Mouse (Mus musculus): ENCODE data around the gene Nos2. TPM values are rescaled to one million over a fixed set of nuclear protein-coding genes. Genes with fewer than 3 reads are reported as not detected.
"Not testable (repeated sequence)": the region's sequence is repeated elsewhere in the genome, so short reads cannot be mapped to it uniquely, and the experiment has no call there.

Gene Nos2
- polyA plus RNA-seq, 1 experiment from 2014 or later = 0.93 TPM

DNA sequence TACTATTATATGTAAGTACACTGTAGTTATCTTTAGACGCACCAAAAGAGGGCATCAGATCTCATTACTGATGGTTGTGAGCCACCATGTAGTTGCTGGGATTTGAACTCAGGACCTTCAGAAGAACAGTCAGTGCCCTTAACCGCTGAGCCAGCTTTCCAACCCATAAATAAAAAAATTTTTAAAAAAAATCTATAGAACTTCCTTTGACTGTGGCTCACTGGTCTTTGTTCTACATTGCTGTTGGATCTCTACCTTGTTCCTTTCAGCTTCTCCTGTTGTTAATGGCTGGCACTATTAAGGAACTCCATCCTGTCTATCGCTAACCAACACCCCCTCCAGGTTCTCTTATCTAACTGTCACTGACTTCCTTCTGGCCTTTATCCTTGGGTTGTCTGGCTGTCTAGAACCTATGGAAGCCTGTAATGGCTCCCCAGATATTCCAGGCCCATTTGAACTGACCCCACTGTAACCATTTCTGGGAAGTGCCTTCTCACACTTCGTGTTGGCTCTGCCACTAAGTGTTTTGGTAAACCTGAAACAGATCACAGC lies 59.6 kb downstream of the Nos2 start:
- Histone ChIP-seq H3K4me3 (no peak overlapping the region), H3K9me3 (no peaks in the 10 kb centered on the region), H3K4me2 (replicated peaks) (no peak overlapping the region), H3K27ac (replicated peaks) (no peak overlapping the region), H3K36me3 (no peaks in the 10 kb centered on the region), H3K9ac (replicated peaks) (no peak overlapping the region), H3K4me1 (no peaks in the 10 kb centered on the region), H3K27me3 (no peaks in the 10 kb centered on the region)
- ATAC-seq (ENCODE audit: low FRiP score, low read depth) = no peak
- WGBS = 87% methylated on average over 4 of the region's 4 CpGs

DNA sequence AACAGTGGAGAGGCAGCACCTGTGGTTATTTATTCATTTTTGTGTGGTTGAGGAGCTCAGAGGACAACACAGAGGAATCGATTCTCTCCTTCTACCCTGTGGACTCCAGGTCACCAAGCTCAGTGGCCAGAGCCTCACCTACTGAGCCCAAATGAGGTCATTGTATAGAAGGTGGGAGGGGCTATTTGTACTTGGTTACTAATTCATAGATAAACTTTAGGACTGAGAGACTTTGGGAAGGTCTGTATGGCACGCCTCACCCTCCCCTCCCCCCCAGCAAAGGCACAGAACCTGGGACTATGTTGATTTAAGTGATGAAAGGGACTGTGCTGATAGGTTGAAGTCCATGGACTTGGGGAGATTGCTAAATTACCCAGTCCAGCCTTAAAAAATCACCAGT lies 61.5 kb downstream of the Nos2 start:
- Histone ChIP-seq H3K27ac (replicated peaks) (no peak overlapping the region), H3K4me2 (replicated peaks) (no peak overlapping the region), H3K4me1 (no peaks in the 10 kb centered on the region), H3K9me3 (no peaks in the 10 kb centered on the region), H3K9ac (replicated peaks) (no peak overlapping the region), H3K36me3 (no peaks in the 10 kb centered on the region), H3K27me3 (no peaks in the 10 kb centered on the region), H3K4me3 (no peak overlapping the region)
- WGBS = 75% methylated on average over 2 of the region's 2 CpGs
- no peak for ATAC-seq (ENCODE audit: low FRiP score, low read depth)

DNA sequence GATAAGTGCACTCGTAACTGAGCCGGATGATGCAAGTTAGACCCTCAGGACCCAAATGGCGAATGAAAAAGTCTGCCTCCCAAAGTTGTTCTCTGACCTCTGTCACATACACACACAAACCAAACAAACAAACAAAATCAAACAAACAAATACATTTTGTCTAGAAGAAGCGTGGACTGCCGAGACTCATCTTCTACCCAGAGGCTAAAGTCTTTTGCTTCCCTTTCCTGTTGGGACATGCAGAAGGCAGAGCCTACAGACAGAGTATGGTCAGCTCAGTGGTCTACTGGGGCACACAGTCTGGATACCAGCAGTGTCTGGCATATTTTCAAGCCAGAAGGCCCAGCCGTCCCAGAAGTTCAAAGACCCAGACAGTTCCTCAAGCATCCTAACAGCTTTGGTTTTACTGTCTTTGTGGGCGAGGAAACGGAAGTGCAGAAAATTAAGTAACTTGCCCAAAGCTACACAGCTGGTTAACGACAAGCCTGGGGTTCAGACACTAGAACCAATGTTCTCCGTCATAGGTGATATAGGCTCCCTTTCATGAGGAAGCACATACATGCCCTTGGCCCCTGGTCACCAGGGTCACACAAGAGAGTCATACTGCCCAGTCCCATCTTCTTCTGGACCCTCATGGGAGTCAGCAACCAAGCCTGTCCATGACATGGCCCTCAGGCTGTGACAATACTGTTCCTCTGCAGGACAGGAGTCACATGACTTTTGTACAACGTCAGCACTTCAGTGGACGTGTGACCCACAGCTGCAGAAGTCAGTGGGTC lies 62.1 kb downstream of the Nos2 start:
- Histone ChIP-seq H3K4me3 (no peak overlapping the region), H3K27ac (replicated peaks) (no peak overlapping the region), H3K9me3 (no peaks in the 10 kb centered on the region), H3K4me1 (no peaks in the 10 kb centered on the region), H3K4me2 (replicated peaks) (no peak overlapping the region), H3K27me3 (no peaks in the 10 kb centered on the region), H3K36me3 (no peaks in the 10 kb centered on the region), H3K9ac (replicated peaks) (no peak overlapping the region)
- no peak for ATAC-seq (ENCODE audit: low FRiP score, low read depth)
- WGBS = 91% methylated on average over 12 of the region's 12 CpGs

DNA sequence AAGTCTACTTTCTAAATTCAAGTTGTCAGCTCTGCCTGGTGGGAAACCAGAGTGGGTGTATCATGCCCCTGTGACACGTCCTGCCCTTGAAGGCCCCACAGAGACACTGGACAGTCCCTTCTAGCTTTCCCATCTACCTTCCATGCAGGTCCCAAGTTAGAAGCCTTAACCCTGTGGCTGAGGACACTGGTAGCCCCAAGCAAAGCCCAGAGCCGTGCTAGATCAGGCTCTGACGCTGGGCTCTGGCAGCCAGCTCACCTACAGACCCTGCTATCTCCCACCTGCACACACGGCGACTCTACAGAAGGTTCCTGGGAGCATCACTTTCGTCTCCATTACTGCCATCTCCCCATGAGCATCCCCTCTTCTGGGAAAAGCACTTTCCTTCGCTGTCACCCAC lies 63.0 kb downstream of the Nos2 start:
- Histone ChIP-seq H3K4me3 (no peak overlapping the region), H3K36me3 (no peaks in the 10 kb centered on the region), H3K27me3 (no peaks in the 10 kb centered on the region), H3K9me3 (no peaks in the 10 kb centered on the region), H3K27ac (replicated peaks) (no peak overlapping the region), H3K4me2 (replicated peaks) (no peak overlapping the region), H3K9ac (replicated peaks) (no peak overlapping the region), H3K4me1 (no peaks in the 10 kb centered on the region)
- 87% methylated on average over 7 of the region's 7 CpGs for WGBS
- no peak for ATAC-seq (ENCODE audit: low FRiP score, low read depth)

DNA sequence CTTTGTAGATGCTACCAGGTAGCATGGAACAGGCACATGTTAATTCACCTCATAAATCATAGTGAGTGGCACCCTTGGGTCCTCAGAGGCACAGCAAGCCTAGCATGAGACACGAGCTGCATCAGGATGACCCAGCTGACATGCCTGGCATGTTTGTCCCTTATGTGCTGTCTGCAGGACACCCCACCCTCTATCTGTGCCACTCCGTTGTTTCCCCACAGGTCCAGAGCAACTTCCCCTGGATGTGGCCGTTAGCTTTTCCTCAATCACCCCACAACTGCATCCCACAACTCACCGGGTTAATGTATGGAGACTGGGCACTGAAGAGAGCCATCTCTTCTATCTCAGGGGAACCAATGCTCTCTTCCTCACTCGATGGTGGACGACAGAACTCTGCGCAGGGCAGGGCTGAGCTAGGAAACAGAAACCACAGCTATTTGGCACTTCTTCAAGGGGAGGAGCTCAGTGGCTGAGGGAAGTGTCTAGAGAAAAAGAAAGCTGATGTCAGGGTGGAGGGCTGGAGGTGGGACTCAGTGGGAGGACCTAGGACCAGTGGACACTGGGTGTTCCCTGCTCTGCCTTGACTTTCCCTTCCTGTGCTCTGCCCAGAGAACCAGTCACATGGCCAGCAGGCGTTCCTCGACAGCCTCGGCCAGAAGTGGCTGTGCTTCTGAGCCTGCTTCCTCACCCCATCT lies 64.0 kb downstream of the Nos2 start, which contains the start of gene Lgals9:
Lgals9 (minus strand) TSS at position 464 of the 695 bp plus-strand sequence.
- no peak within 1 kb of the TSS for H3K27ac ChIP-seq (replicated peaks)
- WGBS = 79% methylated on average over 10 of the region's 10 CpGs
- H3K27me3 ChIP-seq = no peaks in the 10 kb centered on the region
- ATAC-seq (ENCODE audit: low FRiP score, low read depth) = no peak
- H3K9me3 ChIP-seq = no peaks in the 10 kb centered on the region
- no peaks in the 10 kb centered on the region for H3K4me1 ChIP-seq
- no peaks in the 10 kb centered on the region for H3K36me3 ChIP-seq
- H3K4me3 ChIP-seq = no peak within 1 kb of the TSS
- H3K4me2 ChIP-seq (replicated peaks) = no peak within 1 kb of the TSS
- H3K9ac ChIP-seq (replicated peaks) = no peak within 1 kb of the TSS

DNA sequence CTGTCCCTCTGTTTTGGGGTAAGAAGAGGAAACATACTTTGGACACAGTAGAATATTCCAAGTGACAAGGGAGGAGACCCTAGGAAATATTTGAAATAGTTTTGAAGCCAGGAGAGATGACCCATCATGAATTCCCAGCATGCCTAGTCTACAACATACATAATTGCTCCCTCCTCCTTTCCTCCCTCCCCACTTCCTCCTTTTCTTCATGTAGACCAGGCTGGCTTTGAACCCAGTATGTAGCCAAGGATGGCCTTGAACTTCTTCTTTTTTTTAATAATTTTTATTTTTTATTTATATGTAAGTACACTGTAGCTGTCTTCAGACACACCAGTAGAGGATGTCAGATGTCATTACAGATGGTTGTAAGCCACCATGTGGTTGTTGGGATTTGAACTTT lies 64.9 kb downstream of the Nos2 start:
- no peaks in the 10 kb centered on the region for H3K4me1 ChIP-seq
- no peak for ATAC-seq (ENCODE audit: low FRiP score, low read depth)
- H3K36me3 ChIP-seq = no peaks in the 10 kb centered on the region
- no peak overlapping the region for H3K4me2 ChIP-seq (replicated peaks)
- no peak overlapping the region for H3K27ac ChIP-seq (replicated peaks)
- no peak overlapping the region for H3K9ac ChIP-seq (replicated peaks)
- no peaks in the 10 kb centered on the region for H3K27me3 ChIP-seq
- no peaks in the 10 kb centered on the region for H3K9me3 ChIP-seq
- no peak overlapping the region for H3K4me3 ChIP-seq

DNA sequence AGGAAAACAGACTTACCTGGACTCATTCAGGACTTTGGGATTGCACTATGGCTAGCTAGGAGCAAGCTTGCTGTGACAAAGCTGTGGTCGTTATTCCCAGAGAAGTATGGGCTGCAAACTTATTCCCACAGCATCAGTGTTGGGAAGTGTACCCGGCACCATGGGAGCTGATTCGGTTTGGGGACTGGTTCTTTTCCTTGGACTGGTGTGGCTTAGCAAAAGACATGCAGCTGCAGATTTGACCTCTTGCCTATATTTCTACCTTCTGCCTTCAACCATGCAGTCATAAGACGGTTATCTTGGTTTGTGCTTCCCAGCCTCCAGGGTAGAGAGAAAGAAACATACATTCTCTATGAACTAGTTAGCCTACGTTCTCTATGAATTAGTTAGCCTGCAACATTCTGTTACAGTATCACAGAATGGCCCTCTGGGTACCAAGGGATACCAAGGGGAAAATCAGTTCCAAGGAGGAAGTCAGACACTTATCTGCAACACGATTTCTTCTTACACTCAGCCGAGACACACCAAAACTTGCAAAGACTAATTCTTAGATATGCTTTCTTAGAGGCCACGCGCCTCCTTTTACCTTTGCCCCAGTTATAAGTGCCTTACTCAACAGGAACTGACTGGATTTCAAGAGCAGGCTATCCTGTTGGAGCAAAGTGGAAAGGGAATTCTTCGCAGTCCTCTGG lies 65.9 kb downstream of the Nos2 start:
- Histone ChIP-seq H3K9ac (replicated peaks) (no peak overlapping the region), H3K36me3 (no peaks in the 10 kb centered on the region), H3K4me3 (no peak overlapping the region), H3K4me2 (replicated peaks) (no peak overlapping the region), H3K9me3 (no peaks in the 10 kb centered on the region), H3K27me3 (no peaks in the 10 kb centered on the region), H3K4me1 (no peaks in the 10 kb centered on the region), H3K27ac (replicated peaks) (no peak overlapping the region)
- no peak for ATAC-seq (ENCODE audit: low FRiP score, low read depth)
- WGBS = 90% methylated on average over 10 of the region's 10 CpGs

DNA sequence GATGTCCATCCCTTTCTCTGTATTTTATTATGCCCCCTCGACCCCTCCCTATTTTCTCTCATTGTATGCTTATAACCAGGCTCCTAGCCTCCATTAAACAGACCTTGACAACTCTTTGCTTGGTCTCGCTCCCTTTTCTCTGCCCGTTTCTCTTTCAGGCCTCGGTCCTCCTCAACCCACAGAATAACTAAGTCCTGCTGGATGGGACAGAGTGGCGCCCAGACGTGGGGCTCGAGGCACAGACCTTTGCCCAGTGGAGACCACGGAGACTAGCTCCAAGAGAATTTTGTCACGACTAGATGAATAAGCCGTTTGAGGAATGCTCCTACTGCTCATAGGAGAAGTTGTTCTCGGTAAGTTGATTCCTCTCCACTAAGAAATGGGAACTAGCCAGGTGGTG lies 68.6 kb downstream of the Nos2 start:
- H3K27ac ChIP-seq (replicated peaks); H3K9ac ChIP-seq (replicated peaks); ATAC-seq (ENCODE audit: low FRiP score, low read depth); H3K4me2 ChIP-seq (replicated peaks); H3K36me3 ChIP-seq; H3K27me3 ChIP-seq; H3K4me3 ChIP-seq; H3K4me1 ChIP-seq; H3K9me3 ChIP-seq: not testable (repeated sequence)
- 94% methylated on average over 11 of the region's 11 CpGs for WGBS

DNA sequence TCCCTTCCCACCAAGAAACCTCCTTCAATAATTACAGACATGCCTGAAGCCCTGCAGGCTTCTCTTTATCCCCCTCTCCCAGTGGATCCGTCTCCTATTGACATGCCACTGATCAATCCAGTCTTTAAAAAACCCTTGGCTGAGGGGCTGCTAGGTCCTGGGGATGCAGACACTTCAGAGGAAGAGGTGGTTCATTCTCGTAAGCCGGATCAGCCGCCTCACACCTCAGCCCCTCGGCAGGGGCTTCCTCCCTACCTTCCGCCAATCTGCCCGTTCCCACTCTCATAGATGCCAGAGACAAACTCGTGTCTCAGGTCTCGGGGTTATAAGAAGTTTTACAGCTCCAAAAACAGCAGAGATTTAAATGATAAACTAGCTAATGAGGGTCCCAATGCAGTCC lies 69.5 kb downstream of the Nos2 start:
- no peak for ATAC-seq (ENCODE audit: low FRiP score, low read depth)
- Histone ChIP-seq H3K27me3 (no peaks in the 10 kb centered on the region), H3K4me2 (replicated peaks) (no peak overlapping the region), H3K9me3 (0 out of 2 replicates have a peak, but pooled peaks cover 6% of the 10 kb centered on the region), H3K4me3 (no peak overlapping the region), H3K27ac (replicated peaks) (no peak overlapping the region), H3K36me3 (no peaks in the 10 kb centered on the region), H3K9ac (replicated peaks) (no peak overlapping the region), H3K4me1 (no peaks in the 10 kb centered on the region)
- WGBS = 92% methylated on average over 9 of the region's 9 CpGs

DNA sequence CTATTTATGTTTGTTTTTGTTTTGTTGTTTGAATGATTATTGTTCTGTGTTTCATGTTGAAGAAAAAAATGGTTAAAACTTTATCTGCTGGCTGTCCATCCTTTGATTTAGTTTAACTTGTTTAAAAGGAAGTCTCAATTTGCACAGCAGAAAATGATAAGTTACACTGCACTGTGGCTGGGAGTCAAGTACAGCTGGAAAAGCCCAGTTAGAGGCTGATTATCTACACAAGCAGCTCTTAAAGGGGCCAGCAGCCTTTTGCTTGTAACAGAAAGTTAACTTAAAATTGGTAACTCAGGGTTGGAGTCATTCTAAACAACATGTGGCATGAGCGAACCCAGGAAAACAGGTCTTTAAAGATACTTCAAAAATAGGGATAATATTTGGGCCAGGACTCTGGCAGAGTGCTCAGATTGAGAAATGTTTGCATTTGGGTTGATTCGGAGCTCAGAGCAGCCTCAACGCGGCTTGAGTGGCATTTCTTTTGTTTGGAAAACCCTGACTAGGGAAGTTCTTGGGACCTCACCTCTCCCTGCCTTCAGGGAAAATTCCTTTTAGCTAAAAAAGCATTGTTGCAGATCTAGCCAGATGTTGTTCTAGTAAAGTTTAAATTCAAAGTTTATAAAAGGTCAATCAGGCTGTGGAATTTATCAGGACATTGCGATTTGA lies 70.4 kb downstream of the Nos2 start:
- H3K27me3 ChIP-seq; H3K4me2 ChIP-seq (replicated peaks); H3K27ac ChIP-seq (replicated peaks); H3K9me3 ChIP-seq; ATAC-seq (ENCODE audit: low FRiP score, low read depth); H3K9ac ChIP-seq (replicated peaks); H3K36me3 ChIP-seq; H3K4me1 ChIP-seq; H3K4me3 ChIP-seq: not testable (repeated sequence)
- whole genome bisulfite sequencing = 84% methylated on average over 5 of the region's 5 CpGs

DNA sequence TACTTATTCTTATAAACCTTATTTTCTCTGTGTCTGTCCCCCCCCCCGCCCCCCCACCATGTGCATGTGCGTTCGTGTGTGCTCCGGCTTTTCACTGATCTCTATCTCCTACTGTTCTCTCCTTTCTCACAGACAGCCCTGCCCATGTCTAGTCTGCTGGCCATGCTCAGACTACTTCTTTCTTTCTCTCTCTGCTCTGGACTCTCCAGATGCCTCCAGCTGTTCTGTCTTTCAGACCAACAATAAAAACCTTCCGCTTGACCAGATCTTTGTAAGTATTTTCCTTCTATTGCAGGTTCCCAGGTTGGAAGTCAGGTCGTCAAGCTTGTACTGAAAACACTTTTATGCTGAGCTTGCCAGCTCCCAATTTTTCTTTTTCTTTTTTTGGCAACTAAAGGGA lies 78.5 kb downstream of the Nos2 start:
- Histone ChIP-seq H3K9ac (replicated peaks) (no peak overlapping the region), H3K27ac (replicated peaks) (no peak overlapping the region), H3K4me2 (replicated peaks) (no peak overlapping the region), H3K27me3 (no peaks in the 10 kb centered on the region), H3K36me3 (no peaks in the 10 kb centered on the region), H3K9me3 (0 out of 2 replicates have a peak, but pooled peaks cover 6% of the 10 kb centered on the region), H3K4me1 (no peaks in the 10 kb centered on the region), H3K4me3 (no peak overlapping the region)
- 58% methylated on average over 6 of the region's 6 CpGs for WGBS
- ATAC-seq (ENCODE audit: low FRiP score, low read depth) = no peak
